Mouse (Mus musculus) heart, postnatal 36 days (tissue): ENCODE data around the gene Hap1. TPM values are rescaled to one million over a fixed set of nuclear protein-coding genes. Genes with fewer than 3 reads are reported as not detected.
"Not testable (repeated sequence)": the region's sequence is repeated elsewhere in the genome, so short reads cannot be mapped to it uniquely, and the experiment has no call there.

Source experiments
- DNase-seq, 2 experiments: peaks; one replicate each; pipeline ENCODE4 v3.0.0; 2021 to 2022
- intact Hi-C: fragments of 180-260 bp; cut with DNase I; formaldehyde crosslinking; loops from one replicate; pipeline ENCODE4 v1.15.1; 2025
- total RNA-seq, 2 experiments: library from RNA; stranded (reverse); gene quantifications; 2 replicates each; pipeline ENCODE4 v1.2.3; 2021

Hap1 gene
- total RNA-seq, 2 experiments from 2014 or later: 1.6 to 1.8 TPM

DNA sequence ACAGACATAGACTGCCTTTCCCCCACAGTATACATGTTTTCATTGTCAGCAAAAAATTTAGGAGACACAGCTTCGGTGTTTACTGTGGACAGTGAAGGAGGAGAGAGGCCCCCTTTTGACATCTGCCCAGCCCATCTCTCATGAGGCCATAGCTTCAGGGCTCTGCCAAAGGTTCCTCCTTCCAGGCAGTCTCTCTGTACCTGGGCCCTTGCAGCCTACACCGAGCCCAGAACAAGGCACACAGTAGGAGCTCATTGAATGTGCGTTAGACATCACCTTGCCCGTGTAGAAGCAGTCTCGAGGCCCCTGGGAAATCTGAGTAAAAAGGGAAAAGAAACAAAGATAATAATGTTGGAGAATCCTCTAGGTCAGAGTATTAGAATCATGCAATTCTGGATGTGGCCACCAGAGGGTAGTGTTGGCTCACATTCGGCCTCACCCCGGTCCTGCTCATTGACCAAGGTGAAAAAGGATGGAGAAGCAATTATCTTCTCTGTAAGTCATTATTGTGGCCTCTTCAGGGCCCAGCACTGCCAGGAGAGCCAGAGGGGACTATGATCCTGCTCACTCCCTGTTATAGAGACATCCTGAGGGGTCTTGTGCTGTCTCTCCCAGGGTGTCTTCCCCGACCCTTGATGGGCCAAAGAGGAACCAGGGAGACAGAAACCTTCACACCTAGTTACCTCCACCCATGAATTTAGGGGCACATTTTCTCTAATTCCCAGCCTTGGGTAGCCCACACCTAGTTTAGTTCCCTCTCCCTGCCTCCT, 6.5 kb upstream of the Hap1 start:
- intact Hi-C loops: loop anchor here (1.0 to 5.0 kb wide), 4 partner anchors 26 to 195 kb away; partner anchors contain the start of gene Klhl11

DNA sequence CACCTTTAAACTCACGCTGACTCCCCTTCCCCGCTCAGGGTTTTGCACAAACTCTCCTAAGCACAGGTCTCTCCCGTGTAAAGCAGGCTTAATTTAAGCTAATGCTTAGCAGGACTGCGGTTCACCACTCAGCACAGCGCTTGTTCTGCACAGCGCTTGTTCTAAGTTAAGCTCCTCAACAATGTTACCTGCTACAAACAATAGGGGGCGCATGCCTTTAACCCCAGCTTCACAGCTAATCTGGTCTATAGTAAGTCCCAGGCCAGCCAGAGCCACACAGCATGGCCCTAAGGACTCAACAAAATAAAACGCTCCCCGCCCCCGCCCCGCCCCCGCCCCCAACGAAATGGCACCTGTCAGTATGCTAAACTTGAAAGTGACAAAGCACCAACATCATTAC, 5.1 kb upstream of the Hap1 start:
- intact Hi-C loops: loop anchor here (5.0 kb wide), 1 partner anchor 196 kb away; no protein-coding TSS in a partner anchor
- not testable (repeated sequence) for DNase-seq

More for the DNA sequence above, 6.5 kb upstream of the Hap1 start:
- peak; percentile 83 to 84 for DNase-seq

DNA sequence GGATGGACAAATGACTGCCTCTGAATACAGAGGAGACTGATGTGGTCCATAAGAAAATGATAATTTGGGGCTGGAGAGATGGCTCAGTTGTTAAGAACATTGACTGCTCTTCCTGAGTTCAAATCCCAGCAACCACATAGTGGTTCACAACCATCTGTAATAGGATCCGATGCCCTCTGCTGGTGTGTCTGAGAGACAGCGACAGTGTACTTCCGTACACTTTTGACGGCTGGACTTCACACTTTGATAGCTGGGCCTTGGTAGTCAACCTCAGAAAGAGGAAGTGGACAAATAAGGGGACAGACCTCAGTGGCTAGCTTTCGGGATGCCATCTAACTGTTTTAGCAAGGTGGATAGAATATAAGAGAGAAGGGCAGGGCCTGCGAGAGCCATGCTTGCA, 4.2 kb upstream of the Hap1 start:
- intact Hi-C loops: loop anchor here (5.0 kb wide), 1 partner anchor 197 kb away; no protein-coding TSS in a partner anchor
- no peak for DNase-seq

DNA sequence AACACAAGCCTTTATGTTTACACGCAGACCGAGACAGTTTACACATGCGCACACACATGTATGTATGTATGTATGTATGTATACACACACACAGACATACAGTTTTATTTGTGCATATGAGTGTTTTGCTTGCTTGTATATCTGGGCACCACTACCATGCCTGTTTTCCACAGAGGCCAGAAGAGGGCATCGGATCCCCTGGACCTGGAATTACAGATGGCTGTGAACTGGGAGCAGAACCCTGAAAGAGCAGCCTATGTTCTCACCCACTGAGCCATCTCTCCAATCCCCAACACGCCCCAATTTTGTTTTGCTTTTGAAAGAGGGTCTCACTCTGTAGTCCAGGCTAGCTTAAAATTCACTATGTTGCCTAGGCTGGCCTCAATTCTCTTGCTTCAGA, 1.5 kb upstream of the Hap1 start:
- DNase-seq: no peak
- intact Hi-C loops: loop anchor here (10.0 kb wide), 1 partner anchor 337 kb away; the partner anchor contains the start of gene Zfp385c

DNA sequence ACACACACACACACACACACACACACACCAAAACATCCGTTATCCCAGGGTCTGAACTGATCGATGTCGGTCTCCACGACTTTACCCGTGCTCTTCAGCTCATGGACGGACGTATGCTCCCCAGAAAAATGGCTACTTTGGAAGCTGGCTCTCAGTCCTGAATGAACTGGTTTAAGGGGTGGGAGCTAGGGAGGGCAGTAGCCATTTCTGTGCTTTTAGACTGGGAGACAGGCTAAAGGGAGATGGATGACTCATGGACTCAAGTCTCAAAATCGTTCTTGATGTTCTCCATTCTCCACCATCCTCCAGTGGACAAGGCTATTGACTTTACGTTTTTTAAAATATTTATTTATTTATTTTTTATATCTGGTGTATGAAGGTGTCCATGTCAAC, 887 bp upstream of the Hap1 start:
- DNase-seq: no peak
- intact Hi-C loops: loop anchor here (10.0 kb wide), 1 partner anchor 338 kb away; the partner anchor contains the start of gene Zfp385c

DNA sequence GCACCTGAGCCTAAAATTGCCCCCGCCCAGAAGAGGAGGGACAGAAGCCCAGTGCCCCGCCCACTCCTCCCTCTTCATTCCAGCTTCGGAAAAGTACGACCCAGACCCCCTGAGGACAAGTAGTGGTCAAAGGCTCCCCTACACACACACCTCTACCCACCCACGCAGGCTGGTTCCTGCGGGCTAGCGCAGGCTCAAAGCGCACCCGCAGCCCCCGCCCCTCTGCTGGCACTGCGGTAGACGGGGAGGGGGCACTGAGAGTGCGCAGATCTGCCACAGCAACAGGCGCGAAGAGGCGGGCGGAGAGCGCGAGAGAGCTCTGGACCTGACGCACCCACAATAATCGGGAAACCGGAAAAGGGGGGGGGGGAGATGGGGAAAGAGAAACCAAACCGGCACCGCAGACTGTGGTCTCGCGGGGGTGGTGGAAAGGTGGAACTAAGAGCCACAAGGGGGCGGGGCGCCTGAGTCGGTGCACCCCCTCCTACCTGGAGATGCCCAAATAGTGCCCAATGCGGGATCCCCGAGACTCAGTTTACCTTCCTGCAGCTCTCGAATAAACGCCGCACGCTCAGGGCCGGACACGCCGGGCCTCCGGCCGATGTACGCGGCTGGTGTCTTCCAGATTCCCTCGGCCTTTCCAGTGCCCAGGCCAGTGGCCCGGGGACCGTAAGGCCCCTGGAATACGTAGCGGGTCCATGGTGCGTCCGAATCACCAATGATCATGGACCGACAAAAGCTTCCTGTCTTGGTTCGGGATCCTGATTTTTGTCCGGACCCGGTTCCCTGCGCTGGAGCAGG, 577 bp downstream of the Hap1 start:
- intact Hi-C loops: loop anchor here (2.0 to 10.0 kb wide), 2 partner anchors 33 to 339 kb away; partner anchors contain the start of gene Zfp385c

DNA sequence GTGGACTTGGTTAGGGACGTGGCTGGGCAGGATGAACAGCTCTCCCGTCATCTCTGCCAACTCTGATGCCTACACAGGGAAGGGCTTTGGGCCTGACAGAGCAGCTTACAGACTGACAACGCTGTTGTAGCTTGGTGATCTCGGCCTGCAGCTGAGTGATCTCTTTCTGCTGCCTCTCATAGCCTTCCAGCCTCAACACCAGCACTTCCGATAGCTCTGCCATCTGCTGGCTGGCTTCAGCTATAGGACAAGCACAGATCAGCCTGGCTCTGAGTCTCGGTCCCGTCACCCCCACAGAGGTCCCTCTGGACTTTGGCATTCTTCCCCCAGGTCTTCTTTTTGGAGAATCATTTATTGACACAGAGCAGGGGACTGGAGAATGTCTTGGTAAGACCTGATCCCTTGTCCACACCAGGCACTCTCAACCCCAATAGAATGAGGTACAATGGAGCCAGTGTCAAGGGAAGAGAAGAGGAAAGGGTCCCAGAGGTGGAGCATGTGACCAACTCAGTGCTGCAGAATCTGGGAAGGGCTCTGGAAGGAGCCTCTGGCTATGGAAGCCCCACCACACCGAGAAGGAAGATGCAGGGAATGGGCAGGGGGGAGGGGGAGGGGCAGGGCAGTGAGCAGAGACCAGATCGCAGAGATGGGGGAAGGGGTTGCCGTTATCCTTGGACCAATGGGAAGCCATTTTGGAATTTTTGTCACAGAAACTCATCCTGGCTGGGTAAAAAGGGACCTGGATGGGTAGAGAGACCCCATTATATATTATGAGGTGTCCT, 3.7 kb downstream of the Hap1 start:
- intact Hi-C loops: loop anchor here (10.0 kb wide), 1 partner anchor 343 kb away; the partner anchor contains the start of gene Zfp385c
- DNase-seq: no peak

More for the DNA sequence above, 577 bp downstream of the Hap1 start:
- DNase-seq: no peak

DNA sequence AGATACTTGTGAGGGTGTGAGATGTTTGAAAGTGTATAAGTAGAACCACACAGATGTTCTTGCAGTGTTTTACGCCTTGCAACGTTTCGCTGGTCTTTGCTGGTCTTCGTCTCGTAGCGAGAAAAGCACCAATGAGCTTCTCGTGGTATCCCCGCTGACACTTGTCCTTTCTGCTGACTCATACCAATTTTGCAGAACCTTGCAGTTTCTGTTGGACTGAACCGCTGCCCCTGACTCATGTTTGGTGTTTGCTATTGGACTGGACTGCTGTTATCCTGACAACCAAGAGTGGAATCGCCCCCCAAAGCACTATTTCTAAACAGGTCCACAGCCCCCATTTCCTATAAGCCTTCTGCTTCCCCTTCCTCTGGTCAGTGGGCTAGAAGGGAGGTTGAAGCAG, 11.7 kb downstream of the Hap1 start:
- DNase-seq: no peak
- intact Hi-C loops: no loop called here

DNA sequence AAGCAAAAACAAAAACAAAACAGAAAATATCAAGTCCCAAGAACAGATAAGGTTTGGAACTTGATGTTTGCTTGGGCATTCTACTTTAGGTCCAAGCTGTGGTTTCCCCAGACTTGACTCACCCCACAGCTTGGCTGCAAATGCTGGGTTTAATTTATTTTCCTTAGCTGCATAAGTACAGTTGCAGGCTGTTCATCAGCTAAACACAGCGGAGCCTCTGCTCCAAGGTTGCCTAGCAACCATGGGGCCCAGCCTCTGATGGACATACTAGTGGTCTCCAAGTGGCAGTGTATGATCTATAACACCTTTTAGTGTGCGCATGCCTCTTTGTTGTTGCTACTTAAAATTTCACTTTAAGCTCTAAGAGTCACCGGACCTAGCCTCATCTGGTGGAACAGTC, 20.2 kb downstream of the Hap1 start:
- intact Hi-C loops: no loop called here
- no peak for DNase-seq

DNA sequence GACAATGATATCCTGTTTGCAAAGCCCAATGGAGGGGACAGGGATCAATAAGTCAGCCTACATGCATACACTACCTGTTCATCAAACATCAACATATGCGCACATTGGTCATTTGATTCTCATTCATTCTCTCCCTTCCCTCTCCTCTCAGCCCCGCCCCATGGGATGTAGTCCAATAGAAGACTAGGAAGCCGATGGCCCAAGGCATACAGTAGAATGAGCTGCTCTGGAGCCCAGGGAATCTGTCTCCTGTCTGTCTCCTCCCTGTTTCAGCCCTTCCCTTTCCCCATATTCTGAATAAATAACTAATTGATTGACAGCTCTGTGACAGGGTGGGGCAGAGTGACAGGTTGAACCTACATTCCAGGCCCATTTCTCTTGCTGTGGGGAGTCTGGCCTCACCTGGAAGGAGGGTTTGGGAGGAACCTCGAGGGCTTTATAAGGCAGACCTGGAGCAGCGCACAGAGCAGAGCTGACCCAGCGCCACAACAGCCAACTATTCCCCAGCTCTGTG, 21.9 kb downstream of the Hap1 start, which contains the start of gene Gast:
TSS of gene Gast (plus strand) at position 464 of the 514 bp plus-strand sequence.
- DNase-seq: no peak
- intact Hi-C loops: no loop called here

DNA sequence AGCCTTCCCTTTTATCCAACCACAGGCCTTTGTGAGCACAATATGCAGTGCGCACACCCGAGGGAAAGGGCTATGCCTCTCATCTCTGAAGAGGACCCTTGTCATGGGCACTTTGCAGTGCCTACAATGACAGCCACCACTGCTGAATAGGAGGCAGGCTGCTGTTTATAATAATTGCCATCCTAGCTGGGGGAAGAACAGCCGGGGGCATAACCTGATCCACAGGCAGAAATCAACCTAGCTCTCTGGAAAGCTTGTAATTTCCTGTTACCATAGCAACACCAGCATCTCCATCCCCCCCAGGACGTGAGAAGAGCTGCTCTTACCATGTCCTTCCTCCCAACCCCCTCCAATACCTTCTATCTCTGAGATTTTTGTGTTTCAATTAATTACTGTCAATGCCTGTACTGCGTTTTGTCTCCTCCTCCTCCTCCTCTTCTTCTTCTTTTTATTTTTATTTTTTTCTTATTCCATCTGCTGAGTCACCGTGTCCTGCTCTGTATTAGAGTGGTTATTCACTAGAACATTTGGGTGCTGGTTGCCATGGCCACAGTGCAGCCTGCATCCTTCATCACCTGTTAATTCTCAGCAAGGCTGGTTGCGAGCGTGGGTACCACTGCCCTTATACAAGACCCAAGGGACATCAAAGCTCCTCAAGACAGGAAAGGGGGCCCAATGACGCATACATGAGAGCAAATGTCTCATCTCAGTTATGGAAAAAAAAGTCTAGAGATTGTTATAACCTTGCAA, 23.0 kb downstream of the Hap1 start:
- intact Hi-C loops: no loop called here

DNA sequence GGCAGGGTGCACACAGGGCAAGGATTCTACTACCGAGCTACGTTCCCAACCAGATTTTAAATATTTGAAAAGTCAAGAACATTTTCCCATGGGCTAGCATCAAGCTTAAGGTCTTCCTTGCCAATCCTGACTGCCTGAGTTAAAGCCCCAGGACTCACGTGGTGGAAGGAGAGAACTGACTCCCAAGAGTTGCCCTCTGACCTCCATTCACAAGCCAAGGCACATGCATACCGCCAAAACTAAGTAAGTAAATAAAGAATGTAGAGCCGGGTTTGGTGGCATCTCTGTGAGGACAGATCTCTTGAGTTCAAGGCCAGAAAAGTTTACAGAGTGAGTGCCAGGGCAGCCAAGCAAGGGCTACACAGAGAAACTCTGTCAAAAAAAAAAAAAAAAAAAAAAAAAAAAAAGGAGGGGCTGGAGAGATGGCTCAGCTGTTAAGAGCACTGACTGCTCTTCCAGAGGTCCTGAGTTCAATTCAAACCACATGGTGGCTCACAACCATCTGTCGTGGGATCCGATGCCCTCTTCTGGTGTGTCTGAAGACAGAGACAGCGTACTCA, 25.0 kb downstream of the Hap1 start:
- intact Hi-C loops: not testable (repeated sequence)

More for the DNA sequence above, 23.0 kb downstream of the Hap1 start:
- no peak for DNase-seq

DNA sequence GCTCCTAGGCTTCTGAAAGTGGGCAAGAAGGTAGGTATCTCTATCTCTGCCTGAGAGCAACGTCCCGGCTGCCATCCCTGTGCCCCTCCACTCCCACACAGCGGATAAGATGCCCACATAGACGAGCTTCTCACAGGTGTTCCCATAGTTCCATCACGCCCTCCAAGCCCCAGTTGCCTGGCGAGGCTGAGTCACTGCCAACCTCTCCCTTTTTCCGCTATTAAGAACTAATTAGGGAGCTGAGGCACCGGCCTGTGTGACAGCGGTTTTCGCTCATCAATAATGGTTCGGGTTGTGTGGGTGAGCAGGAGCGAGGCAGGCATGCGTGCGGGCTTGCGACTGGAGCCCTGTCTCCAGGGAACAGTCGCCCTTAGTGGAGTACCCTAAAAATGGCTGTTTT, 25.7 kb downstream of the Hap1 start:
- intact Hi-C loops: no loop called here
- DNase-seq: no peak

More for the DNA sequence above, 25.0 kb downstream of the Hap1 start:
- not testable (repeated sequence) for DNase-seq

DNA sequence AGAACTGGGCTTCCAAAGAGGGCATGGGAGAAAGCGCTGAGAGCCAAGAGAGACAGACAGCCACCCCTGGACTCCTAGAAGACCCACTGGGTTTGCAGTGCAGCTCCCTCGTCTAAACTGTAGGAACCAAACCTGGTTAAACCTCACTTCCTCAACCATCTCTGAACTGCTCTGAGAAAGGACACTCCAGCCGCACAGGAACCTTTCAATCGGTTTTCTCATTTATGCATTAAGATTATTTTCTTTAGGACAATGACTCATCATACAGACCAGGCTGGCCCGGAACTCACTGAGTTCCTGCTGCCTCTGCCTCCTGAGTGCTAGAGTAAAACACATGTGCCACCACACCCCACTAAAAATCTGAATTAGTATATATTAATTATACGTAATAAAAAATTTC, 28.2 kb downstream of the Hap1 start:
- intact Hi-C loops: no loop called here
- DNase-seq: no peak

DNA sequence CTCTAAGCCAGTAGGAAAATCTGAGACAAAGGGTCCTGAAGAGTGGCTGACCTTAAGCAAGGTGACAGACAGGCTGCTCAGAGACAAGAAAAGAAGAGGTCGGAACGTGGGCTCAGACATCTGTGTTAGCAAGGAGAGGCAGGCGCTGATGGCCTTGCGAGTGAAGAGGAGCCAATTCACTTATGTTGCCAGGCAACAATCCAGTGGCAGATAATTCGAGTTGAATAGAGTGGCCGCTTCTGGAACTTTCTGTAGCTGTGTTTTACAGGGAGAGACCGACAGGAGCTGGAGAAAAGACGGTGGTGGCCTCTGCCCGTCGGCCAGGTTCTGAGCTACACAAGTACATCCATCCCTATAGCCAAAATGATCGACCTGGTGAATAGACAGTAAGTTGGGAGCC, 28.6 kb downstream of the Hap1 start:
- intact Hi-C loops: no loop called here
- no peak for DNase-seq

DNA sequence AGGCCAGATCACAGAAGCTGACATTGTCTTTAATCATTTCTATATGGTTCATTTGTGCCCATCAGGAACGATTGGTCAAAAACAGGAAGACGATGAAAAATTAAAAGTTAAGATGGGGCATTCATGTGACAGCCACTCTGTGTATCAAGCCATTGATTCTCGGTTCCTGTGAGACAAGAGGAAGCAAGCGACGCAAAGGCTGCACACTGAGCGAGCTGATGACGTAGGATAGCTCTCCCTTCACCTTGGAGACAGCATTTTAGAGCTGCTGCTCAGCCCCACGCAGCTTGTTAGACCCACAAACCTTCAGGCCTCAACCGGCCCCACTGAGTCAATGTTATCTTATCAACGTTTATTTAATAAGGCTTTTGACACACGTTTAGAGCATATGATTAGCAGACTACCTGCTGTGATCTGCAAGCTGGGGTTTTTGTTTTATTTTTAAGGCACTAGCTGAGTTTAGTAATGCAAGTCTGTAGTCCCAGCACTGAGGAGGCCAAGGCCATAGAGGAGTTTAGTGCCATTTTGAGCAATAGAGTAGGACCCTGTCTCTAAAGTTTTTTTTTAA, 30.8 kb downstream of the Hap1 start:
- intact Hi-C loops: no loop called here

DNA sequence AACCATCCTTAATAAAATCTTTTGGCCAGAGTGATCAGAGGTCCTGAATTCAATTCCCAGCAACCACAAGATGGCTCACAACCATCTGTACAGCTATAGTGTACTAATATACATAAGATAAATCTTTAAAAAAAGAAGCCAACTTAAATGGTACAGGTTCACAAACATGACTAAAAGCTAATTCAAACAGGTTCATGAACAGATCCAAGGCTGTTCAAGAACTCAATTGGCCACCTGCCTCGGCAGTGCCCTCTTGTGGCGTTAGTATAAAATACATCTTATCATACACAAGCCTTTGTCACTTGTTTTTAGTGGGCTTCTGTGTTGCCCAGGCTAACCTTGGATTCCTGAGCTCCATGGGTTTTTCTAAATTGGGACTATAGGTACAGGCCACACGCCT, 32.4 kb downstream of the Hap1 start:
- intact Hi-C loops: loop anchor here (2.0 kb wide), 1 partner anchor 31 kb away; no protein-coding TSS in a partner anchor

More for the DNA sequence above, 30.8 kb downstream of the Hap1 start:
- DNase-seq: no peak

DNA sequence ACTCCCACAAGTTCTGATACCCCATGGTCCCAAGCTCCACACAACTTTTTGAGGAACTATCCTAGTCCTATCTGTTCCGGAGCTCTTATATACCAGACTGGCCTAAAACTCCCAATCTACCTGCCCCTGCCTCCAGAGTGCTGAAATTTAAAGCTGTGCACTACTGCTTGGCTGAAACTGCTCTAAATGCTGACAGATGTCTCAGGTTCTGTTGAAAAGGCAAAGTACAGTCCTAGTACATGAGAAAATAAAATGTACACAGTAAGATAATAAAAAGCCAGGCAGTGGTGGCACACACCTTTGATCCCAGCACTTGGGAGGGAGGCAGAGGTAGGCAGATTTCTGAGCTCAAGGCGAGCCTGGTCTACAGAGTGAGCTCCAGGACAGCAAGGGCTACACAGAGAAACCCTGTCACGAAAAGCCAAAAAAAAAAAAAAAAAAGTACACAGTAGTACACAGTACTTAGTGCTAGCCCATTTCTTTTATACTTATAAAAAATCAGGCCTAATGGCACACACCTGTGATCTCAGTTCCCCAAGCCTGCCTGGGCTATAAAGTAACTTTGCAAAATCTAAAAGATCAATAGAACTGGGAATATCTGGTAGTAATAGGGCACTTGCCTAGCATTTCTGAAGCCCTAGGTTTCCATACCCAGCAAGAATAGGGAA, 33.2 kb downstream of the Hap1 start:
- DNase-seq: no peak
- intact Hi-C loops: loop anchor here (2.0 kb wide), 1 partner anchor 32 kb away; no protein-coding TSS in a partner anchor

More for the DNA sequence above, 32.4 kb downstream of the Hap1 start:
- peak; percentile 54 to 60 for DNase-seq
